Mouse (Mus musculus): ENCODE measurements around the gene Ddx24. TPM values are rescaled to one million over a fixed set of nuclear protein-coding genes. Genes with fewer than 3 reads are reported as not detected.

Gene Ddx24
- polyA plus RNA-seq, 1 experiment from 2014 or later, result 114 TPM

Other genes starting within 250 kb of the Ddx24 start
- 0.32 and 0.50 TPM in 2 replicates for gene Prima1, start 183.7 kb downstream of the Ddx24 start, polyA plus RNA-seq (2014; fragmentation: Nextera tagmentation; extraction: Ambion mirVana)
- gene Fam181a, start 114.9 kb downstream of the Ddx24 start, polyA plus RNA-seq (2014; fragmentation: Nextera tagmentation; extraction: Ambion mirVana), result 4.5 and 5.1 TPM in 2 replicates
- gene Asb2, start 69.8 kb downstream of the Ddx24 start, polyA plus RNA-seq (2014; fragmentation: Nextera tagmentation; extraction: Ambion mirVana), result 0.92 and 1.2 TPM in 2 replicates
- gene Otub2, start 37.1 kb downstream of the Ddx24 start, polyA plus RNA-seq (2014; fragmentation: Nextera tagmentation; extraction: Ambion mirVana), result 12.2 and 12.5 TPM in 2 replicates
- 0.42 and 0.43 TPM in 2 replicates for gene 9330161L09Rik, start 18.0 kb downstream of the Ddx24 start, polyA plus RNA-seq (2014; fragmentation: Nextera tagmentation; extraction: Ambion mirVana)
- gene Ifi27, start 8.4 kb upstream of the Ddx24 start, polyA plus RNA-seq (2014; fragmentation: Nextera tagmentation; extraction: Ambion mirVana), result 3.5 and 3.7 TPM in 2 replicates
- gene Ifi27l2a, start 17.9 kb upstream of the Ddx24 start, polyA plus RNA-seq (2014; fragmentation: Nextera tagmentation; extraction: Ambion mirVana), result 0.70 and 2.1 TPM in 2 replicates
- not detected in 2 replicates for gene Ifi27l2b, start 31.4 kb upstream of the Ddx24 start, polyA plus RNA-seq (2014; fragmentation: Nextera tagmentation; extraction: Ambion mirVana)
- 2.2 and 2.6 TPM in 2 replicates for gene Ppp4r4, start 106.5 kb upstream of the Ddx24 start, polyA plus RNA-seq (2014; fragmentation: Nextera tagmentation; extraction: Ambion mirVana)
- 0.14 TPM in 1 of 2 replicates, not detected in the other for gene Serpina10, start 205.6 kb upstream of the Ddx24 start, polyA plus RNA-seq (2014; fragmentation: Nextera tagmentation; extraction: Ambion mirVana)
- gene Serpina6, start 231.4 kb upstream of the Ddx24 start, polyA plus RNA-seq (2014; fragmentation: Nextera tagmentation; extraction: Ambion mirVana), result 0.43 and 0.55 TPM in 2 replicates